Mouse (Mus musculus) right cerebral cortex, postnatal 36 days (tissue): ENCODE data around the gene Phactr2.
A peak's percentile ranks its signal among the peaks of the same experiment; 100 is the strongest.
"Not testable (repeated sequence)": the region's sequence is repeated elsewhere in the genome, so short reads cannot be mapped to it uniquely, and the experiment has no call there.

Source experiments
- DNase-seq, 2 experiments: peaks; one replicate each; pipeline ENCODE4 v3.0.0; 2022; ENCODE audit warnings: low spot score in 2 of 2, mixed read lengths in 1 of 2

The Phactr2 gene

GRCm38 (mm10) chr10:13473833-13474567, at the start of gene Phactr2:
Gene Phactr2, minus strand, starts transcription at chr10:13474412.
- DNase-seq: no peak

- no peak for DNase-seq
These were observed 47.6 kb upstream of the Phactr2 start for GRCm38 (mm10) chr10:13521857-13522256.

- no peak for DNase-seq
These were observed 28.2 kb upstream of the Phactr2 start for GRCm38 (mm10) chr10:13502371-13502770.

- DNase-seq: not testable (repeated sequence)
These were observed 27.3 kb upstream of the Phactr2 start for GRCm38 (mm10) chr10:13501533-13501932.

GRCm38 (mm10) chr10:13500938-13501496, 26.8 kb upstream of the Phactr2 start:
- peak; percentile 76 to 85 for DNase-seq

DNA sequence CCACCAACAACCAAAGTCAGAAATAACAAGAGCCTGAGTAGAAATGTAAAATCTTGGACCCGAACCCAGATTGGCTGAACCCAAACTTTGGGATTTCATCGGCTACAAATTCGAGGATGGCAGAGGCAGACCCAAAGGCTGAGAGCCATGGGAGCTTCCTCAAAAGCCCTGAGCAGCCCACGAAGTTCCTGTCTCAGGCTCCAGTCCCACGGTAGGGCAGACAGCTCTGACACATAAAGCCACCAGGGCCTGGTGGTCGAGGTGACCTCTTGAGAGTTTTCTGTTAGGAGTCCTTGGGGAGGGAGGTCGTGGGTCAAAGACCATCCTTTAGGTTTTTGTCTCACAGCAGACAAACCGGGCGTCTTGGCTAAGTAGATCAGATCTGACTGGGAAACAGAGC, 26.3 kb upstream of the Phactr2 start:
- no peak for DNase-seq

- no peak for DNase-seq
These were observed 25.1 kb upstream of the Phactr2 start, which contains the start of gene Fuca2 for GRCm38 (mm10) chr10:13499331-13499730. Gene Fuca2, plus strand, starts transcription at chr10:13499540.

DNA sequence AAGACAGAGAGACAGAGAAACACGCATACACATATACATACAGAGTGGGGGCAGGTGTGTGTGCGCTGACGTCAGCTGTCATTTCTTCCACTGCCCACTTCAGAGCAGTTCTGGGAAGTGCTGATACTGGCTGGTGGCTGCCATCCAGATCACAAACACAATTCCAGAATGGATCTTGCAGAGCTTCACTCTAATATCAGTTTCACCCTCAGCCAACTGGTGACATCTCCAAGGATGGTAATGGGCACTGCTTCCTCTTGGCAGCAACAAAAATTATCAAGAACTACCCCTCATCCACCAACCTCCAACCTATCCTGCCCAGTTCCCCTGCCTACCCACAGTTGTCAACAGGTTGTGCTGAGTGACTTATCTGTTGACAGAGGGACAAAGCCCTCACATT, 22.1 kb upstream of the Phactr2 start:
- no peak for DNase-seq

DNA sequence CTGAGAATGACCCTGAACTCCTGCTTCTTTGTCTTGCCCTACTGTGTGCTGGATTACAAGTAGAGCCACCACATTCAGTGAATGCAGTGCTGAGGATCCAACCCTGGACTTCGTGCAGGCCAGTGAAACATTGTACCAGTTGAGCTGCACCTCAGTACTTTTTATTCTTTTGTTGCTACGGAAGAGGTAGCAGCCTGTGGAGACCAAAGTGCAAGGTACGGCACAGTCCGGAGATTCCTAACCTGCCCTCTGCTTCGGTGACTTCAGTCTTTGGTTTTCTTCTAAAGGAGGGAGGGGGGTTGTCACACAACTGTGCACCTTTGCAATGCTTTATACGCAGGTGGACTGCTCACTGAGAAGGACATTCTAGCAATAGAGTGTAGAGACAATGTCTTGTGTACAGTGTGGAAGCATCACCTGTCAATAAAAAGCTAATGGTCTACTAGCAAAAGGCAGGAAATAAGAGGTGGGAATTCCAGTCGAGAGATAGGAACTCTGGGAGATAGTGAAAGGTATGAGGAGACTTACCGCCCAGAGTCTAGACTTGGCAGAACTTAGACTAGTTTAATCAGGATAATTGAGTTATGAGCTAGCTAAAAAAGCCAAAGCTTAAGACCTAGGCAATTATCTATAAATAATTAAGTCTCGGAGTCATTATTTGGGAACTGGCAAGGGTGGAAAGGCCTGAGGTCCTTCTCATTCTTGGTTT, 19.9 kb upstream of the Phactr2 start:
- DNase-seq: no peak

- no peak for DNase-seq
These were observed 15.5 kb upstream of the Phactr2 start for GRCm38 (mm10) chr10:13489671-13490070.

DNA sequence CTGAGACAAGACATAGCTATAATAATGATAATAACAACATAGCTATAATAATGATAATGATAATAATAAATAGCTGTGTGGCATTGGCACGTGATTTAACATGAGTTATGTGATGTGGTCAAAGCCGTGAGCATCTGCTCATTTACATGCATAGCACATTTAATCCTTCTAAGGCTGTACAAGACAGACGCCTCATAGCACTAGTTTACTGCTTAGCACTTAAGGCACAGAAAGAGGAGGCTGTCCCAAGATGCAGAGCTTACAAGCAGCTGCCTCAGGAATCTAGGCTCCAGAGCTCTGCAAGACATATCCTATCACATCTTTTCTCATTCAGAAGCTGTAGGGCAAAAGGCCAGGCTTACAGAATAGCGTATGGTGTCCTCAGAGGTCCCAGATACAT, 11.7 kb upstream of the Phactr2 start:
- DNase-seq: no peak

DNA sequence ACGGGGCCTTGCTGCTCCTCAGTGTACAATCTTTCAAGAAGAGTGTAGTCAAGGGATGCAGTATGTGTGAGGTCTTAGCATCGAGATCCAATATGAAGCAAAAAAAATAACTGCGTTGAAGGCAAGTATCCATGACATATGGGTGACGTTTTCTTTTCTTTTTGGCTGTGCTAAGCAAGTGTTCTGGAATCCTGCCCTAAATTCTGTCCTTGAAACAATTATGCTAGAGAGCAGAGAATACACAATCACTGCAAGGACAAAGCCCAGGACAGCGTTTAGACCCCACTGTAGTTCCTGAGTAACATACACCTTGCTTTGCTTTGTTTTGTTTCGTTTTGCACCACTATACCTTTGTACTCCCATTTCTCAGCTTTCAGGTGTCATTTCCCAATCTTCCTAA, 5.1 kb upstream of the Phactr2 start:
- DNase-seq: no peak

DNA sequence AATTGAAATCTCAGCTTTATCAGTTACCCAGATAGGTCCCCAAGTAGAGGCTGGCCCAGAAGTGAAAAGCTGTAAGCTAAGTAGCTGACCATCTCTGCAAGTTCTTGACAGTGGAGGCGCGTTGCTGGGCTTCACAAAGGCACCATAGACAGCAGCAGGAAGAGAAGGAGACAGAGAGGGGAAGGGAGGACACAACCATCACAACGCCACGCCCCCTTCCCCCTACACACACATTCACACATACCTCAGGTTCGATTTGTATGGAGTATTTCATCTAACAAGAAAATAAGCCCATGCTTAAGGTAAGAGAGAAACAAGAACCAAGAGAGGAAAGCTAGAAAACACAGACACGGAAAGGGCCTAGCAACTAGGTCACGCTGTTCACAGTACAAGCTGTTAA, 909 bp upstream of the Phactr2 start:
- DNase-seq: no peak

DNA sequence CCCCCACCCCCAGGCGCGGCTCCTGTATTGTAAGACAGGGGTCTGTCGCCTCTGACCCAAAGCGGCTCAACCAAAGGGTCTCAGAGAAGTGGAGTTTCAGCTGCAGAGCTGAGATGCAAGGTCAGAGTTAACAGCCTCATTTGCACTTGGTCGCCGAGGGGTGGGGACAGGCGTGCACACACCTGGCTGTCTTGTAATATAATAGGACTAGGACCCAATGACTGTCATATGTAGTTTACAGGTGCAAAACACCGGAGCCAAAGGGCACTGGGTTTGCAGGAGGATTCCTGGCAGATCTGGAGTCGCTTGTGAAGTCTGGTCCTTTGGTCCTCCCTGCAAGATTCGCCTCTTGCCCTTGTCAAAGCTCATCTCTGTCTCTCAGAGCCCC, 350 bp upstream of the Phactr2 start:
- no peak for DNase-seq

DNA sequence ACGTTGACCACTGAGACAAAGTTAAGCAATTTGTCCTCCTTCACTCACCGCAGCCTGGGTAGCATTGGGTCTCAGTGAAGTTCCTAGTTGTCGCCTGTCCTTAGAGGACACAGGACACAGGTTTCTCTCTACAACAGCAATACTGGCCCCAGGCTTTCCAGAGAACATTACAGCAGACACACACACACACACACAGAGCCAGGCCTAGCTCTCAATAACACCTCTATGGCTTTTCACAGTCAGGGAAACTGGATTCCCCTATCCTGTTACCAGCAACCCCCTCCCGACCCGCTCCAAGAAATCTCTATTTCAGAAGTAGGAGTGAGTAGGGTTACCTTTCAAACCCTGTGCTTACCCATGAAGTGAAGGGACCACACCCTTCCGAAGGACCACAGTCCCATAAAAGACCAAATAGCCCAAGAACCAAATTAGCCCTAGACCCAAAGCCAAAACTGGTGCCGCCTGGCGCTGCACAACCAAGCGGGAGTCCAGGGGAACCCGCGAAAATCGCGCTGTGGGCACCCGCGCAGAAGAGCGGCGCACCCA, 852 bp downstream of the Phactr2 start:
- DNase-seq: no peak

DNA sequence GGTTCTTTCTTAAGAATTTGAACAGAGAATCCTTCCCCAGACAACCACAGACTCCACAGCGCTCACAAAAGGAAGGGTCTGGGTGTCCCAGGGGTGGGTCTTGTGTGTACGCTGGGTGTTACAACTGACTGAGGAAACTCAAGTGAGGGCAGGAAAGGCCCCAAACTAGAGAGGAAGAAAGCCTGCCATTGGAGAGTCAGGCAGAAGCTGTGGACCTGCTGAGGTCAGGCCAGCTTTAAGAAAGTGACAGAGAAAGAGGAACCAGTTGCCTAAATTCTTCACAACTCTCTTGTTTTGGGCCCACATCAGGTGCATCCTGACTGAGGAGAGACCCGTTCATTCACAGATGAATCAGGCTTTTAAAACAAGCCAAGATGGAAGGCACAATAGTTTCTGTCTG, 4.0 kb downstream of the Phactr2 start:
- DNase-seq: no peak

DNA sequence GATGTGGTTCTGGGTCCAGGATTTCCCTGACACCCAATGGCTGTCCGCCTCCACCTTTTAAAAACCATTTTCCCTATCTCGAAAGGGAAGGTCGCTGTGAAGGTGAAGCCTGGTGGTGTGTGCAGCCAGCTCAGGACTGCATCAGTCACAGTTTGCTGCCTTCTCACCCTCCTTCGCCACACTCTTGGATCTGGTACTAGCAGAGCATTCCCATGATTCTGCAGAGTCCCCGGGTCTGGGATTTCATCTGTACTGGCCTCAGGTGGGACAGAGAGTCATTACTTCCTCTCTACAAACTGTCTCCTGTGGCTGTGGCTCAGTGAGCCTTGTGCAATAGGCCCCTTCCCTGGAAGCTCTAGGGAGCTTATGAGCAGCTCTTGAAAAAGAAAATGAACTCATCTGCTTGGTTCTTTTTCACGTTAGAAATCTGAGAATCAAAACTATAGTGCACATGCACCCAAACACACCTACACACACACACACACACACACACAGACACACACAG, 6.1 kb downstream of the Phactr2 start:
- DNase-seq: not testable (repeated sequence)

- no peak for DNase-seq
These were observed 7.3 kb downstream of the Phactr2 start for GRCm38 (mm10) chr10:13466925-13467324.

DNA sequence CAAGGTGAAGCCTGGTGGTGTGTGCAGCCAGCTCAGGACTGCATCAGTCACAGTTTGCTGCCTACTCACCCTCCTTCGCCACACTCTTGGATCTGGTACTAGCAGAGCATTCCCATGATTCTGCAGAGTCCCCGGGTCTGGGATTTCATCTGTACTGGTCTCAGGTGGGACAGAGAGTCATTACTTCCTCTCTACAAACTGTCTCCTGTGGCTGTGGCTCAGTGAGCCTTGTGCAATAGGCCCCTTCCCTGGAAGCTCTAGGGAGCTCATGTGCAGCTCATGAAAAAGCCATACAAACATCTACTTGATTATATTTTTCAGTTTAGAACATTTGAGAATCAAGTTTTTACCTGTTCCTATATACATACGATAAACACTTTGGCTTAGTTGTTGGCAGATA, 9.9 kb downstream of the Phactr2 start:
- not testable (repeated sequence) for DNase-seq

DNA sequence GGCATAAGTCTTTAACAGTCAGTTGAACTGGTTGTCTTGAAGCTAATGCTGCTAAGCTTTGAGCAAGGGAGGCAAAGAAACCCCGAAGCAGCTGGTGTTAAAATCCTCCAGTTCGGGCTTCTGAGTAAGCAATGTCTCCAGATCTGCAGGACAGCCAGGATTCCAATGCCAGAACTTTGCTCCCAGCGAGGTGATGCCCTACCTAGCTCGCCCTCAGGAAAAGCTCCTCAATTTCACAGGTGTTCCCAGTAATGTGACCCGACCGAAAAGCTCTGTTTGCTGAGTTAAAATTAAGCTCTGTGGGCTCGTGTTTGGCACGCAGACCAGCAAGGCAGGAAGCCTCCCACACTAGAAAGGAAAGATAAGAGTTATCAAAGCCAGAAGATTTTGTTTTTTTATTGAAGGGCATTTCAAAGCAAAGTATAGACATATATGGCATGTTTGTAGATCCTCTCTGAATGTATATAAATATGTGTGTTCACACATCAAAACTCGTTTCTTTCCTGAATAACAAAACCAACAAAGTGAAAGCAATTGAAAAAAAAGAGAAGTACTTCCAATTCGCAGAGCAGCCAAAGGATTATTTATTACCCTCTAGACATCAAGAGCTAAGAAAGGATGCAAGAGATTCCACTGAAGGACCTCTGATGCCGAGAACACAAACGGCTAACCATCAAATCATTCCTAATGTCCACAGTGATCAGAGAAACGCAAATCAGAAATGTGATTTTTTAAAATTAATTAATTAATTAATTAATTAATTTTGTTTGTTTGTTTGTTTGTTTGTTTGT, 20.8 kb downstream of the Phactr2 start:
- DNase-seq: no peak

- DNase-seq: no peak
These were observed 22.6 kb downstream of the Phactr2 start for GRCm38 (mm10) chr10:13451640-13452039.
